Mouse (Mus musculus) urinary bladder, postnatal 14 days (tissue): ENCODE data around the gene Tmem169.
A peak's percentile ranks its signal among the peaks of the same experiment; 100 is the strongest.

Experiments
- DNase-seq: peaks from one replicate; pipeline ENCODE4 v3.0.0; 2021; ENCODE audit warnings: low spot score

The Tmem169 gene

GRCm38 (mm10) chr1:72286904-72287303 lies 2.7 kb downstream of the Tmem169 start:
- no peak for DNase-seq

- DNase-seq, result no peak
Observed at GRCm38 (mm10) chr1:72287893-72288292, 3.7 kb downstream of the Tmem169 start.

DNA sequence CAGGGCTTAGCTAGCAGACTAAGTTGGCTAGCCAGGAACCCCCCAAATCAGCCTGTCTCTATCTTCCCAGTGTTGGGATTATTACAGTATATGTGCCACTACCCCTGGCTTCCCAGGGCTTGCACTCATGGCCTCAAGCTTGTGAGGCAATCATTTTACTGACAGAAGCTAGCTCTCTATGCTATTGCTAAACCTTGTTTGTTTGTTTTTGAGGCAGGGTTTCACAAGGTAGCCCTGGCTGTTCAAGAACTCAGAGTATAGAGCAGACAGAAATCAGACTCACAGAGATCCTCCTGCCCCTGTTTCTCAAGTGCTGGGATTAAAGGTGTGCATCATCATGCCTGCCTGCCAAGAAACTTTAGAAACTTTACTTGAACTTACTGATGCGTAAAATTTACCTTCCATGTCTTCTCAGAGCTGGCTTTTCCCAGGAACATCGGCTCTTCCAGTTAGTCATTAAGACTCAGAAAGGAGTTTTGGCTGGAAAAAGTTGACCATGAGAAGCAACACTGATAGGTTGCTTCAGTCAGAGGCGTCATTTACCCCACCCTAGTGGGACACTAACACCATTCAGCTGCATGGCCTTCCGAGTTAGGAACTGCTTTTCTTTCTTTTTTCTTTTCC lies 4.5 kb downstream of the Tmem169 start:
- DNase-seq, result no peak

GRCm38 (mm10) chr1:72290896-72291295 lies 6.7 kb downstream of the Tmem169 start:
- DNase-seq, result no peak

GRCm38 (mm10) chr1:72291421-72291820 lies 7.3 kb downstream of the Tmem169 start:
- no peak for DNase-seq

GRCm38 (mm10) chr1:72291925-72292324 lies 7.8 kb downstream of the Tmem169 start:
- no peak for DNase-seq

DNA sequence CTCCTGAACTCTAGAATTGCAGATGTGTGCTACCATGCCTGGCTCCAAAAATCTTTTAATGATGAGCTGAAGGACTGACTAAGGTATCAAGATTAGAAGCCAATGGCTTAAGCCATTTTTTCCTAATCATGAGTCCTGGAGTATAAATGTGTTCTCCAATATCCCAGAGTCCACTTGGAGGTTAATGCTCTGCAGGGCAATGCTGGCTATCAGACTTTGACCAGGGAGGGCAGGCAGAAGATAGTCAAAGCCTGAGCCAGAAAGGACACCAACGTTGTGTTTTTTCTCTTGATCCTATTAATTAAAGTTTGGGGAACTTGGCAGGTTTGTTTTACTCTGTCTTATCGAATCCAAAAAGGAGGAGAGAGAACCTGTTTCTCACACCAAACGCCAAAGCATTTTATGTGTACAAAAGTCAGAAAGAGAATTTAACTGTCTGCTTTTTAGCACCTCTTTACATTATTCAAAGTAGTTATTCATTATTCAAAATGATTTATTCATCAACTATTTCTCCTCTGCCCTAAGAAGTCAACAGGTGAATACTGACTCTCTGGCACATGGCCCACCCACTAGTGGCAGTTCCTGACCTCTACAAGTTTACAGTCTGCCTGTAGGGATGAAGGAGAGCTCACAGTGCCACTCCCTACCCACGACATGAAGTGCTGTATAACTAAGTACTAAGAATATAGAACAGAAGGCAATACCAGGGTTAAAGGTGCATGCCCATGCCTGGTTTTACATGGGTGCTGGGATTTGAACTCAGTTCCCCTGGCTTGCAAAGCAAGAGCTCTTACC lies 9.9 kb downstream of the Tmem169 start:
- no peak for DNase-seq

GRCm38 (mm10) chr1:72295746-72296145 lies 11.6 kb downstream of the Tmem169 start:
- DNase-seq, result no peak

DNA sequence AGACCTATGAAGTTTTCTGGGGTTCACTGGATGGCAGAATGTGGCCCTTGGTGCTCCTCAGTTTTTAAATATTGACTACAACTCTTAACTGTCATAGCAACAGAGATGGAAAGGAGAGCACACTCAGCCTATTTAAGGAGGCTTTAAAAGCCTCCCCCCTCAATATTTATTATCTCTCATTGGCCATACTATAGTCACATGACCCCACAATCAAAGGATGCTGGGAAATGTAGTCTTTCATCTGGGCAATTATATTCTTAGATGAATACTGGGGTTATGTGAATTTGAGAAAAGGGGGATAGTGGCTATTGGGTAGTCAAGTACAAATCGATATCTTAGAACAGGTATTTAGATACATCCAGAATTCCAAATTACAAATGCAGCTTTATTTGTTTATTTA lies 17.7 kb downstream of the Tmem169 start:
- DNase-seq, result no peak

- DNase-seq, result no peak
Observed at GRCm38 (mm10) chr1:72306241-72306640, 22.1 kb downstream of the Tmem169 start.

- peak; percentile 41 for DNase-seq
Observed at GRCm38 (mm10) chr1:72306679-72307181, 22.6 kb downstream of the Tmem169 start.

DNA sequence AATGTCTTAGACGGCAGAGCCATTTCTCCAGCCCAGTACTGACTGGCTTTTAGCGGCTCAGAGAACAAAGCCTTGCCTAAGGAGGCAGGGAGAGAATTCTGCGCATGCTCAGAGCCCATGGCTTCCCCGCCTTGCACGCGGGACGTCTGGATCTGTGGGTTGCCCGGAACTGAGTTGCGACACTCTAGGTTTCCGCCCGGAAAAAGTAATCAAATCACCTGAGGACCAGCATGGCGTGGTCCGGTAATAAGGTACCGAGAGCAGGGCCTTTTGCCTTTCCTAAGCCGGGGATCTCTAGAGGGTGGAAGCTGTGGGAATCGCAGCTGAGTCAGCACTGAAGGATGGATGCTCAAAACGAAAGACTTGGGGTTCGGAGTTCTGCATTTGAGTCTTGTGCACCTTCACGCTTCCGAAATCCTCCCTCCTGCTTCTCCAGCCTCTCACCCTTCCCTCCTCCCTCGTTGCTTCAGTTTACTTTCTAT lies 23.2 kb downstream of the Tmem169 start, which contains the start of gene Xrcc5:
Gene Xrcc5 (plus strand): TSS at position 105 of the 482 bp plus-strand sequence.
- peak; percentile 94 for DNase-seq

GRCm38 (mm10) chr1:72308919-72309318 lies 24.8 kb downstream of the Tmem169 start:
- no peak for DNase-seq

GRCm38 (mm10) chr1:72309744-72310424 lies 25.7 kb downstream of the Tmem169 start:
- no peak for DNase-seq

DNA sequence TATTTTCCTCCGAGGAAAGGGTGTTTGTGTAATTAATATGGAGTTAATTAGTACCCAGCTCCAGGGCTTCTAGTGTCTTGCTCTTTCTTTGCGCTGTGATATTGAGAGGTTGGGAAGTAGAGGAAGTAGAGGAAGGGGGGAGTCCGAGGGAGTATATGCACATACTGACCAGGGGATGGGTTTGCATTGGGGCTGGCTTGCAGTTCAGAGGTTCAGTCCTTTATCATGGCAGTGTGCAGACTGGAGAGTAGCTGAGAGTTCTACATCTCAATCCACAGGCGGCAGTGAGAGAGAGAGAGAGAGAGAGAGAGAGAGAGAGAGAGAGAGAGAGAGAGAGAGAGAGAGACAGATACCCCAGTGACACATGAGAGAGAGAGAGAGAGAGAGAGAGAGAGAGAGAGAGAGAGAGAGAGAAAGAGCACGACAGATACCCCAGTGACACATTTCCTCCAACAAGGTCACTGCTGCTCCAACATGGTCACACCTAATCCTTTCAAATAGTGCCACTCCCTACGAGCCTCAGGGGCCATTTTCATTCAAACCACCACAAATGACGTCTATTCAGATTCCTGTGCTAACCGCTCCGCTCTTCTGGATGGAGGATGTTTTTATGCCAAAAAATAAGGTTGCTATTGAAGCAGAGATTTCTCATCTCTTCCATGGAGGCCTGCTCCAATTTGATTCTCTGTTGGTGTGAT lies 28.7 kb downstream of the Tmem169 start:
- no peak for DNase-seq

- DNase-seq, result no peak
Observed at GRCm38 (mm10) chr1:72313399-72314039, 29.4 kb downstream of the Tmem169 start.

- no peak for DNase-seq
Observed at GRCm38 (mm10) chr1:72315447-72315846, 31.3 kb downstream of the Tmem169 start.

GRCm38 (mm10) chr1:72316409-72316808 lies 32.2 kb downstream of the Tmem169 start:
- no peak for DNase-seq

- no peak for DNase-seq
Observed at GRCm38 (mm10) chr1:72316901-72317300, 32.7 kb downstream of the Tmem169 start.

GRCm38 (mm10) chr1:72320759-72321158 lies 36.6 kb downstream of the Tmem169 start:
- no peak for DNase-seq

DNA sequence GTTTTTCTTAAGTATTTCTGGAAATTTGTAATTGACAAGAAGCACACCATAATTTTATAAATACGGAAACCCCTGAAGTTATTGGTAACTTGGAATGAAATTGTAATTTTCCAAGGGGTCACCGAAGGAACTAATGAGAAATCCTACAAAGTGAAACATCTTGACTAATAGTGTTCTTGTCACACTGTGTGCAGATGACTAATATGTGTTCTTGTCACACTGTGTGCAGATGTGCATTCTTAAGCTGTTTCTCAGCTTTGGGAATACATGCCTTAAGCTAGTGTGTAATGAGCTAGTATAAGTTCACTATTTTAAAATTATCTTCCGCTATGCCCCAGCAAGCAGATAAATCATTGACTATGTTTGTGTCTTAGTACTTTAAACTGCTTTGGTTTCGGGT lies 39.1 kb downstream of the Tmem169 start:
- no peak for DNase-seq
